Comparison of ENCODE assay signal across 23 mouse cellular contexts in the genomic region with DNA sequence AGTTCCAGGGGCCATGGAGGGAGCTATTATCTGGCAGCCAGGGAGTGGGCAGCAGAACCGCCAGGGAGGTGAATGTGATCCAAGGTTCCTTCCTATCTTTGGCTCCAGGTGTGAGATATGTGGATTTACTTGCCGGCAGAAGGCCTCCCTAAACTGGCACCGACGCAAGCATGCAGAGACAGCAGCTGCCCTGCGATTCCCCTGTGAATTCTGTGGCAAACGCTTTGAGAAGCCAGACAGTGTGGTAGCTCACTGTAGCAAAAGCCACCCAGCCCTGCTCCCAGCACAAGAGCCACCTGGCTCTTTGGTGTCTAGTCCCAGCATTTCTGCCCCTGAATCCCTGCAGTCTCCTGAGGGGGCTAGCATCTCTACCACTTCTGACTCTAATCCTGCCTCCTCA. TPM values are rescaled to one million over a fixed set of nuclear protein-coding genes. Genes with fewer than 3 reads are reported as not detected.
A peak's percentile ranks its signal among the peaks of the same experiment; 100 is the strongest.
DNase-seq lines count a peak whose midpoint lies in the region; ATAC-seq lines count a peak whose summit lies in the region.
"Had no signal": no experiment of that assay in that cellular context is flagged by ENCODE, and none has a peak within 500 bp of the region (broad histone marks: within the 10 kb centered on the region; RNA-seq: fewer than 3 reads in every experiment).

No protein-coding gene starts in this region.

- H3K4me1 ChIP-seq in forebrain, embryonic 13.5 days = no peaks in the 10 kb centered on the region
- H3K4me1 ChIP-seq: hindbrain, embryonic 15.5 days; limb, embryonic 12.5 days; lung, embryonic 15.5 days; midbrain, embryonic 13.5 days had no signal

- no peak overlapping the region for H3K9ac ChIP-seq in forebrain, embryonic 13.5 days
- H3K9ac ChIP-seq: hindbrain, embryonic 15.5 days; limb, embryonic 12.5 days; liver, embryonic 13.5 days; lung, embryonic 15.5 days; midbrain, embryonic 13.5 days had no signal

- no peak overlapping the region for H3K27ac ChIP-seq in forebrain, embryonic 13.5 days
- H3K27ac ChIP-seq: hindbrain, embryonic 15.5 days; limb, embryonic 12.5 days; liver, embryonic 13.5 days; lung, embryonic 15.5 days; midbrain, embryonic 13.5 days had no signal

- H3K4me2 ChIP-seq in forebrain, embryonic 13.5 days = no peak overlapping the region
- H3K4me2 ChIP-seq: hindbrain, embryonic 15.5 days; limb, embryonic 12.5 days; liver, embryonic 13.5 days; lung, embryonic 15.5 days; midbrain, embryonic 13.5 days had no signal

- WGBS in forebrain, embryonic 13.5 days = 82% methylated on average over 6 of the region's 6 CpGs

- no peaks in the 10 kb centered on the region for H3K27me3 ChIP-seq in forebrain, embryonic 13.5 days
- H3K27me3 ChIP-seq: hindbrain, embryonic 15.5 days; limb, embryonic 12.5 days; liver, embryonic 13.5 days; lung, embryonic 15.5 days; midbrain, embryonic 13.5 days had no signal

- ATAC-seq in forebrain, embryonic 13.5 days = no peak
- ATAC-seq: CD4-positive, CD25-positive, alpha-beta regulatory T cell, adult 4 months; intestine, postnatal 0 days; midbrain, embryonic 13.5 days had no signal

- no peak overlapping the region for H3K4me3 ChIP-seq in forebrain, embryonic 13.5 days
- H3K4me3 ChIP-seq: hindbrain, embryonic 15.5 days; limb, embryonic 12.5 days; liver, embryonic 13.5 days; lung, embryonic 15.5 days; midbrain, embryonic 13.5 days had no signal

- intact Hi-C loops in left cerebral cortex, postnatal 36 days (cut with DNase I) = no loop called here

- no peaks in the 10 kb centered on the region for H3K9me3 ChIP-seq in forebrain, embryonic 13.5 days (replicated peaks)
- H3K9me3 ChIP-seq: G1E; hindbrain, embryonic 15.5 days; limb, embryonic 12.5 days; liver, embryonic 13.5 days; lung, embryonic 15.5 days; midbrain, embryonic 13.5 days had no signal

- peak; percentile 35 for DNase-seq in adrenal gland, postnatal 10 days
- no peak for DNase-seq in adrenal gland, adult (ENCODE audit: inconsistent age in 2 of 2, low spot score in 1 of 2)
- peak; percentile 87 for DNase-seq in heart, adult 11 months
- DNase-seq in heart, postnatal 4 days = no peak
- DNase-seq in left cerebral cortex, postnatal 36 days (ENCODE audit: low spot score in 2 of 2) = peak; percentile 22 to 28
- DNase-seq in left cerebral cortex, adult 11 months (ENCODE audit: low spot score) = no peak
- DNase-seq in cerebellum, postnatal 25 days = peak; percentile 36 to 56
- DNase-seq: adrenal gland, adult 2 months; gastrocnemius, postnatal 10 days; kidney, postnatal 10 days; liver, embryonic 13.5 days; thymus, postnatal 36 days had no signal

- H3K36me3 ChIP-seq in forebrain, embryonic 13.5 days (ENCODE audit: poor library complexity, severe bottlenecking) = peaks cover 70% of the 10 kb centered on the region

RNA-seq across cellular contexts. Expression of a gene that starts 7.2 kb away (rescaled TPM):
- total RNA-seq in adrenal gland, postnatal 10 days (2021) = 10 to 100 TPM in 1 of 2 experiments, 1 to 10 TPM in 1; 6.9 to 13.1 TPM
- total RNA-seq in heart, postnatal 4 days (2021) = 1 to 10 TPM; 4.2 to 6.6 TPM
- total RNA-seq in left cerebral cortex, postnatal 36 days (2021) = 10 to 100 TPM; 17.8 to 31.5 TPM
- polyA plus RNA-seq in forebrain, embryonic 13.5 days (2015; fragmentation: Nextera tagmentation; extraction: Ambion mirVana) = 28.9 and 31.4 TPM in 2 replicates

RNA-seq across cellular contexts. Expression of a gene that starts 16.1 kb away (rescaled TPM):
- total RNA-seq in adrenal gland, postnatal 10 days (2021) = 10 to 100 TPM; 50.9 to 60.2 TPM
- total RNA-seq in heart, postnatal 4 days (2021) = 10 to 100 TPM; 37.5 to 44.2 TPM
- 10 to 100 TPM; 42.5 to 57.4 TPM for total RNA-seq in left cerebral cortex, postnatal 36 days (2021)
- polyA plus RNA-seq in forebrain, embryonic 13.5 days (2015; fragmentation: Nextera tagmentation; extraction: Ambion mirVana) = 38.1 and 40.5 TPM in 2 replicates

RNA-seq across cellular contexts. Expression of a gene that starts 16.5 kb away (rescaled TPM):
- 10 to 100 TPM; 36.6 to 46.1 TPM for total RNA-seq in adrenal gland, postnatal 10 days (2021)
- 10 to 100 TPM; 38.5 to 51.5 TPM for total RNA-seq in heart, postnatal 4 days (2021)
- total RNA-seq in left cerebral cortex, postnatal 36 days (2021) = 10 to 100 TPM; 53.6 to 57.8 TPM
- 43.9 and 48.0 TPM in 2 replicates for polyA plus RNA-seq in forebrain, embryonic 13.5 days (2015; fragmentation: Nextera tagmentation; extraction: Ambion mirVana)

RNA-seq across cellular contexts. Expression of a gene that starts 39.5 kb away (rescaled TPM):
- under 1 TPM; 0.21 to 0.36 TPM for total RNA-seq in adrenal gland, postnatal 10 days (2021)
- not detected for total RNA-seq in heart, postnatal 4 days (2021)
- total RNA-seq in left cerebral cortex, postnatal 36 days (2021) = not detected
- polyA plus RNA-seq in forebrain, embryonic 13.5 days (2015; fragmentation: Nextera tagmentation; extraction: Ambion mirVana) = not detected in 2 replicates
- total RNA-seq: adrenal gland, adult 2 months; gastrocnemius, postnatal 10 days; heart, adult 8-10 months; layer of hippocampus, postnatal 25 days had no signal
- polyA plus RNA-seq: CD4-positive, CD25-positive, alpha-beta regulatory T cell, adult 4 months; G1E; heart, postnatal 0 days; hindbrain, embryonic 15.5 days; intestine, postnatal 0 days; limb, embryonic 12.5 days; midbrain, embryonic 13.5 days had no signal

Comparison
In these comparisons a context has a peak if more than half of its experiments do, and no peak if none do; other contexts are left out.
1. DNase-seq: peak in adrenal gland, postnatal 10 days (single experiment), heart, adult 11 months (single experiment), left cerebral cortex, postnatal 36 days (2 of 2) and cerebellum, postnatal 25 days (2 of 2); none in adrenal gland, adult (0 of 2), heart, postnatal 4 days (single experiment) and left cerebral cortex, adult 11 months (single experiment).